Mouse (Mus musculus) midbrain, embryonic 12.5 days (tissue): Measurements from ENCODE around the gene Zfp579. TPM values are rescaled to one million over a fixed set of nuclear protein-coding genes. Genes with fewer than 3 reads are reported as not detected.

Source experiments
- ATAC-seq: fragments of 200-750 bp; cut with Nextera tagmentation; 2 replicates; pipeline ENCODE4 v1.8.0; 2017; ENCODE audit warnings: low read depth, moderate TSS enrichment, moderate library complexity; ENCODE audit not compliant: low FRiP score
- H3K27ac ChIP-seq: fragments of 300-500 bp; sonication (generic); replicated peaks from 2 replicates; pipeline ENCODE4 v1.5.1; 2016; ENCODE audit warnings: mild to moderate bottlenecking
- H3K27me3 ChIP-seq: fragments of 300-500 bp; sonication (generic); 2 replicates; pipeline ENCODE4 v1.6.1; 2016; ENCODE audit warnings: mild to moderate bottlenecking
- H3K36me3 ChIP-seq: fragments of 300-500 bp; sonication (generic); 2 replicates; pipeline ENCODE4 v1.6.1; 2016
- H3K4me1 ChIP-seq: fragments of 300-500 bp; sonication (generic); 2 replicates; pipeline ENCODE4 v1.6.1; 2016
- H3K4me2 ChIP-seq: fragments of 300-500 bp; sonication (generic); replicated peaks from 2 replicates; pipeline ENCODE4 v1.6.1; 2016; ENCODE audit warnings: mild to moderate bottlenecking, moderate library complexity
- H3K4me3 ChIP-seq: fragments of 300-500 bp; sonication (generic); 2 replicates; pipeline ENCODE4 v1.5.1; 2016; ENCODE audit warnings: mild to moderate bottlenecking
- H3K9ac ChIP-seq: fragments of 300-500 bp; sonication (generic); replicated peaks from 2 replicates; pipeline ENCODE4 v1.6.1; 2016; ENCODE audit warnings: mild to moderate bottlenecking, moderate library complexity
- H3K9me3 ChIP-seq: fragments of 300-500 bp; sonication (generic); 2 replicates; pipeline ENCODE4 v1.6.1; 2016; ENCODE audit warnings: mild to moderate bottlenecking
- WGBS: fragments of 180-500 bp; shearing (Covaris S2); methylation state at CpG from one replicate; pipeline ENCODE4 v1.1.7; 2016; 5-methylcytosine and 5-hydroxymethylcytosine counted together
- polyA plus RNA-seq: library from polyadenylated mRNA; unstranded; fragments of >200 nt; fragmentation: Nextera tagmentation; extraction: Ambion mirVana; gene quantifications from 2 replicates; pipeline ENCODE4 v1.2.1, GENCODE M21; 2016

The Zfp579 gene
- polyA plus RNA-seq, 1 experiment from 2014 or later: 60.9 TPM

GRCm38 (mm10) chr7:4976832-4977231 is 19.1 kb downstream of the Zfp579 start:
- no peaks in the 10 kb centered on the region for H3K4me1 ChIP-seq
- H3K4me3 ChIP-seq: no peak overlapping the region
- no peak overlapping the region for H3K27ac ChIP-seq
- no peak overlapping the region for H3K4me2 ChIP-seq
- H3K36me3 ChIP-seq: no peaks in the 10 kb centered on the region
- no peaks in the 10 kb centered on the region for H3K27me3 ChIP-seq
- no peak for ATAC-seq
- H3K9me3 ChIP-seq: no peaks in the 10 kb centered on the region; the same call in 1 of the 2 replicates
- 91% methylated on average over 7 of the region's 7 CpGs for WGBS
- H3K9ac ChIP-seq: no peak overlapping the region

GRCm38 (mm10) chr7:4975455-4975854 is 20.5 kb downstream of the Zfp579 start:
- no peak overlapping the region for H3K27ac ChIP-seq
- no peak for ATAC-seq
- WGBS: 60% methylated on average over 4 of the region's 4 CpGs

GRCm38 (mm10) chr7:4972321-4973047 is 23.5 kb downstream of the Zfp579 start:
- Histone ChIP-seq H3K27ac (no peak overlapping the region), H3K9me3 (no peaks in the 10 kb centered on the region; the same call in 1 of the 2 replicates), H3K27me3 (0 out of 2 replicates have a peak, but pooled peaks cover 3% of the 10 kb centered on the region), H3K9ac (no peak overlapping the region), H3K4me2 (no peak overlapping the region), H3K4me1 (0 out of 2 replicates have a peak, but pooled peaks cover 4% of the 10 kb centered on the region), H3K4me3 (no peak overlapping the region), H3K36me3 (no peaks in the 10 kb centered on the region)
- ATAC-seq: no peak
- 82% methylated on average over 18 of the region's 18 CpGs for WGBS

More at GRCm38 (mm10) chr7:4975455-4975854, 20.5 kb downstream of the Zfp579 start:
- 0 out of 2 replicates have a peak, but pooled peaks cover 4% of the 10 kb centered on the region for H3K4me1 ChIP-seq
- no peak overlapping the region for H3K4me3 ChIP-seq
- no peaks in the 10 kb centered on the region; the same call in 1 of the 2 replicates for H3K9me3 ChIP-seq
- H3K9ac ChIP-seq: no peak overlapping the region
- no peaks in the 10 kb centered on the region for H3K27me3 ChIP-seq
- H3K4me2 ChIP-seq: no peak overlapping the region
- no peaks in the 10 kb centered on the region for H3K36me3 ChIP-seq

GRCm38 (mm10) chr7:4971710-4972109 is 24.2 kb downstream of the Zfp579 start:
- H3K4me2 ChIP-seq: no peak overlapping the region
- H3K4me1 ChIP-seq: 0 out of 2 replicates have a peak, but pooled peaks cover 4% of the 10 kb centered on the region
- H3K36me3 ChIP-seq: no peaks in the 10 kb centered on the region
- ATAC-seq: no peak
- 0 out of 2 replicates have a peak, but pooled peaks cover 3% of the 10 kb centered on the region for H3K27me3 ChIP-seq
- 28% methylated on average over 7 of the region's 7 CpGs for WGBS
- H3K4me3 ChIP-seq: no peak overlapping the region
- H3K9me3 ChIP-seq: no peaks in the 10 kb centered on the region
- H3K27ac ChIP-seq: no peak overlapping the region
- no peak overlapping the region for H3K9ac ChIP-seq

GRCm38 (mm10) chr7:4971068-4971467 is 24.9 kb downstream of the Zfp579 start, which contains the start of gene Sbk3:
Sbk3 (minus strand) TSS chr7:4971168.
- Histone ChIP-seq H3K4me1 (0 out of 2 replicates have a peak, but pooled peaks cover 4% of the 10 kb centered on the region), H3K4me3 (no peak within 1 kb of the TSS), H3K9ac (no peak within 1 kb of the TSS; the same call in 1 of the 2 replicates), H3K36me3 (no peaks in the 10 kb centered on the region), H3K9me3 (no peaks in the 10 kb centered on the region), H3K27me3 (0 out of 2 replicates have a peak, but pooled peaks cover 3% of the 10 kb centered on the region), H3K4me2 (no peak within 1 kb of the TSS), H3K27ac (no peak within 1 kb of the TSS)
- ATAC-seq: no peak
- WGBS: 44% methylated on average over 6 of the region's 6 CpGs

- WGBS: 90% methylated on average over 5 of the region's 5 CpGs
- Histone ChIP-seq H3K4me1 (no peaks in the 10 kb centered on the region), H3K9ac (no peak overlapping the region), H3K27ac (no peak overlapping the region), H3K4me2 (no peak overlapping the region), H3K9me3 (no peaks in the 10 kb centered on the region), H3K4me3 (no peak overlapping the region), H3K27me3 (0 out of 2 replicates have a peak, but pooled peaks cover 3% of the 10 kb centered on the region), H3K36me3 (no peaks in the 10 kb centered on the region)
- ATAC-seq: no peak
Observed at GRCm38 (mm10) chr7:4964988-4965387, 31.0 kb downstream of the Zfp579 start.

GRCm38 (mm10) chr7:4964272-4964671 is 31.7 kb downstream of the Zfp579 start, which contains the start of gene Sbk2:
Sbk2 (minus strand) TSS chr7:4964406.
- Histone ChIP-seq H3K36me3 (no peaks in the 10 kb centered on the region), H3K4me3 (no peak within 1 kb of the TSS), H3K4me1 (no peaks in the 10 kb centered on the region), H3K9me3 (no peaks in the 10 kb centered on the region), H3K9ac (no peak within 1 kb of the TSS), H3K27me3 (0 out of 2 replicates have a peak, but pooled peaks cover 3% of the 10 kb centered on the region), H3K4me2 (no peak within 1 kb of the TSS), H3K27ac (no peak within 1 kb of the TSS)
- WGBS: 5% methylated on average over 10 of the region's 10 CpGs
- peak; percentile 76; the same call in 1 of the 2 replicates for ATAC-seq

- H3K9me3 ChIP-seq: no peaks in the 10 kb centered on the region
- H3K27me3 ChIP-seq: no peaks in the 10 kb centered on the region
- no peak for ATAC-seq
- WGBS: 79% methylated on average over 5 of the region's 5 CpGs
- H3K36me3 ChIP-seq: no peaks in the 10 kb centered on the region
- no peaks in the 10 kb centered on the region for H3K4me1 ChIP-seq
- H3K4me3 ChIP-seq: no peak overlapping the region
- no peak overlapping the region for H3K4me2 ChIP-seq
- no peak overlapping the region for H3K9ac ChIP-seq
- H3K27ac ChIP-seq: no peak overlapping the region
Observed at GRCm38 (mm10) chr7:4963527-4963926, 32.4 kb downstream of the Zfp579 start.

GRCm38 (mm10) chr7:4957361-4957760 is 38.6 kb downstream of the Zfp579 start:
- Histone ChIP-seq H3K4me1 (no peaks in the 10 kb centered on the region), H3K4me3 (no peak overlapping the region), H3K9me3 (no peaks in the 10 kb centered on the region), H3K4me2 (no peak overlapping the region), H3K36me3 (no peaks in the 10 kb centered on the region), H3K27me3 (no peaks in the 10 kb centered on the region), H3K27ac (no peak overlapping the region), H3K9ac (no peak overlapping the region)
- 87% methylated on average over 10 of the region's 10 CpGs for WGBS
- no peak for ATAC-seq

GRCm38 (mm10) chr7:4953815-4954445 is 42.0 kb downstream of the Zfp579 start:
- H3K4me2 ChIP-seq: no peak overlapping the region
- no peaks in the 10 kb centered on the region for H3K9me3 ChIP-seq
- H3K36me3 ChIP-seq: no peaks in the 10 kb centered on the region
- H3K27me3 ChIP-seq: no peaks in the 10 kb centered on the region
- H3K9ac ChIP-seq: no peak overlapping the region
- no peak for ATAC-seq
- H3K4me1 ChIP-seq: no peaks in the 10 kb centered on the region
- WGBS: 39% methylated on average over 10 of the region's 10 CpGs
- no peak overlapping the region for H3K4me3 ChIP-seq
- H3K27ac ChIP-seq: no peak overlapping the region

GRCm38 (mm10) chr7:4950561-4951342 is 45.2 kb downstream of the Zfp579 start:
- no peak overlapping the region for H3K4me2 ChIP-seq
- H3K4me3 ChIP-seq: no peak overlapping the region
- H3K36me3 ChIP-seq: no peaks in the 10 kb centered on the region
- H3K9ac ChIP-seq: no peak overlapping the region
- WGBS: 91% methylated on average over 19 of the region's 19 CpGs
- no peaks in the 10 kb centered on the region for H3K27me3 ChIP-seq
- no peaks in the 10 kb centered on the region for H3K9me3 ChIP-seq
- no peak for ATAC-seq
- H3K27ac ChIP-seq: no peak overlapping the region
- no peaks in the 10 kb centered on the region for H3K4me1 ChIP-seq
